Mouse (Mus musculus): ENCODE results near the gene Cenpn. TPM values are rescaled to one million over a fixed set of nuclear protein-coding genes. Genes with fewer than 3 reads are reported as not detected.

Gene Cenpn
- polyA plus RNA-seq, 1 experiment, result 48.0 TPM

DNA sequence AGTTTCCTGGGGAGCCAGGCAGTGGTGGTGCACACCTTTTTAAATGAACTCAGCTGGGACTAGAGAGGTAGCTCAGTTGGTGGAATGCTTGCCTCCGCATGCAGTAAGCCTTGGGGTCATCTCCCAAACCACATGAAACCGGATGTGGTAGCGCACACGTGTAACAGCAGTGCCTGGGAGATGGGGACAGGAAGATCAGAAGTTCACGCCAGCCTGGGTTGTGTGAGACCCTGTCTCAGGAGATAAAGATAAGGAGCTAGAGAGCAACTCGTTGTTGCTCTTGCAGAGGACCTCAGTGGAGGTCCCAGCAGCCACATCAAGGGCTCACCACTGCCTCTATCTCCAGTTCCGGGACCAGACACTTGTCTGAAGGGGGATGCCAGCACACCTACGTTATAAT is 2.0 kb downstream of the Cenpn start:
- H3K4me1 ChIP-seq (ENCODE audit: control insufficient read depth, insufficient read depth, low read length), result no peaks in the 10 kb centered on the region
- H3K36me3 ChIP-seq (ENCODE audit: control insufficient read depth, insufficient read depth, low read length, poor library complexity, severe bottlenecking), result peaks cover 16% of the 10 kb centered on the region; the same call in 1 of the 2 replicates
- H3K9me3 ChIP-seq (replicated peaks; ENCODE audit: control insufficient read depth, insufficient read depth, low read length, poor library complexity, severe bottlenecking), result no peaks in the 10 kb centered on the region
- H3K4me3 ChIP-seq (ENCODE audit: low read depth, low read length), result no peak overlapping the region
- H3K27me3 ChIP-seq (ENCODE audit: control insufficient read depth, insufficient read depth, low read length, poor library complexity, severe bottlenecking), result no peaks in the 10 kb centered on the region
- TF ChIP-seq EP300 (IDR thresholded peaks at IDR 0.05; ENCODE audit: insufficient read depth, low read depth, low read length) (no peak), POLR2A (IDR thresholded peaks at IDR 0.05; ENCODE audit: insufficient read depth, low read length) (no peak), CTCF (IDR thresholded peaks at IDR 0.05; ENCODE audit: low read depth, low read length) (no peak)
- no peak overlapping the region for H3K9ac ChIP-seq (ENCODE audit: low read depth, poor library complexity, severe bottlenecking)
- no peak overlapping the region for H3K27ac ChIP-seq (ENCODE audit: insufficient read depth, low read length)

DNA sequence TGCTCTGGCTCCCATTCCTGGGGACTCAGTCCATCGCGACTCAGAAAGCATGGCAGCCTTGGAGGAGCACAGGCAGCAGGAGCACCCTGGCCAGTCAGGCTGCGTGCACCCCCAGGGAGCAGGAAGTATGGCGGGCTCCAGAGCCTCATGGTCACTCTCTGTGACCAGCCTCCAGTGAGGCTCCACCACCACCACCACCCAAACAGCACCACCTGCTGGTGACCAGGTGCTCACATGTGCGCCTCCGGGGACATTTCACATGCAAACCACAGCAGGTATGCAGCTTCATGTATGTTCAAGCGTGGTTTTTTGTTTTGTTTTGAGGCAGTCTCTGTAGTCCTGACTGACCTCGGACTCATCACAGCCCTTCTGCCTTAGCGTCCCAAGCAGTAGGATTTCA is 6.3 kb downstream of the Cenpn start:
- peak; percentile 94 for TF ChIP-seq CTCF (IDR thresholded peaks at IDR 0.05; ENCODE audit: low read depth, low read length)
- no peak for TF ChIP-seq EP300 (IDR thresholded peaks at IDR 0.05; ENCODE audit: insufficient read depth, low read depth, low read length)
- no peak for TF ChIP-seq POLR2A (IDR thresholded peaks at IDR 0.05; ENCODE audit: insufficient read depth, low read length)
- Histone ChIP-seq H3K36me3 (ENCODE audit: control insufficient read depth, insufficient read depth, low read length, poor library complexity, severe bottlenecking) (peaks cover 42% of the 10 kb centered on the region), H3K27me3 (ENCODE audit: control insufficient read depth, insufficient read depth, low read length, poor library complexity, severe bottlenecking) (no peaks in the 10 kb centered on the region), H3K27ac (ENCODE audit: insufficient read depth, low read length) (no peak overlapping the region), H3K4me3 (ENCODE audit: low read depth, low read length) (no peak overlapping the region), H3K4me1 (ENCODE audit: control insufficient read depth, insufficient read depth, low read length) (no peaks in the 10 kb centered on the region), H3K9me3 (replicated peaks; ENCODE audit: control insufficient read depth, insufficient read depth, low read length, poor library complexity, severe bottlenecking) (no peaks in the 10 kb centered on the region), H3K9ac (ENCODE audit: low read depth, poor library complexity, severe bottlenecking) (no peak overlapping the region)

DNA sequence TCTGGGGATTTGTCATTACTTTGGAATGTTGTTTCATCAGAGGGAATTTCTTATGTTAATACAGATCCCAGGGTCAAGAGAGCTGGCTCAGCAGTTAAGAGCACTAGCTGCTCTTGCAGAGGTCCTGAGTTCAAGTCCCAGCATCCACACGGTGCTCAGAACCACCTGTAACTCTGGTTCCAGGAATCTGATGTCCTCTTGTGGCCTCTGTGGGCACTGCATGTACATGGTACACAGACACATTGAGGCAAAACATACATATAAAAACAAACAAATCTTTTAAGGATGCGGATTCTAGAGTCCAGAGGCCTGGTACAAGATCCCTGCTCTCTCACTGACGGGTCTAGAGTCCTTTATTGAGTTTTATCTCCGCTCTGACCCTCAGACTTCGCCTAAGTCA is 7.1 kb downstream of the Cenpn start:
- Histone ChIP-seq H3K27ac (ENCODE audit: insufficient read depth, low read length) (no peak overlapping the region), H3K9ac (ENCODE audit: low read depth, poor library complexity, severe bottlenecking) (no peak overlapping the region), H3K27me3 (ENCODE audit: control insufficient read depth, insufficient read depth, low read length, poor library complexity, severe bottlenecking) (no peaks in the 10 kb centered on the region), H3K36me3 (ENCODE audit: control insufficient read depth, insufficient read depth, low read length, poor library complexity, severe bottlenecking) (peaks cover 49% of the 10 kb centered on the region), H3K4me1 (ENCODE audit: control insufficient read depth, insufficient read depth, low read length) (no peaks in the 10 kb centered on the region), H3K4me3 (ENCODE audit: low read depth, low read length) (no peak overlapping the region), H3K9me3 (replicated peaks; ENCODE audit: control insufficient read depth, insufficient read depth, low read length, poor library complexity, severe bottlenecking) (no peaks in the 10 kb centered on the region)
- no peak for TF ChIP-seq CTCF (IDR thresholded peaks at IDR 0.05; ENCODE audit: low read depth, low read length)
- no peak for TF ChIP-seq POLR2A (IDR thresholded peaks at IDR 0.05; ENCODE audit: insufficient read depth, low read length)
- no peak for TF ChIP-seq EP300 (IDR thresholded peaks at IDR 0.05; ENCODE audit: insufficient read depth, low read depth, low read length)

DNA sequence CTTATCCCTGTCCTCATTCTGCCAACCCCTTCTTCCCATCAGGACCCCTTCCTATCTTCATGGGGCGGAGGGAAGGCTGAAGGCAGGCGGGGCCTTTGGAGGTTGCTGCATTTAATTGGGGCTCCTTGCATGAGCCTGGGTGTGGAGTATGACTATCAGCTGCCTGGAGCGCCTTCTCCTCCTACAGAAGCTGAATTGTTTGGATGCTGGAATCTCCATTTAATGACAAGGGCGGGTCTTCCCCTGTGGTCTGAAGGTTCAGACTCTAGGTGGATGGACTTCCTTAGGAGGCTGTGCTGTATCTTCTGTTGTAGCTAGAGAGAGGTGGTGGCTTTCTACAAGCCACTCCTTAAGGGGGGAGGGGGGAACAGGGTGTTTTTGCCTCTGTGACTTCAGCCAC is 13.4 kb downstream of the Cenpn start:
- H3K36me3 ChIP-seq (ENCODE audit: control insufficient read depth, insufficient read depth, low read length, poor library complexity, severe bottlenecking), result peaks cover 57% of the 10 kb centered on the region
- H3K9ac ChIP-seq (ENCODE audit: low read depth, poor library complexity, severe bottlenecking), result no peak overlapping the region
- TF ChIP-seq EP300 (IDR thresholded peaks at IDR 0.05; ENCODE audit: insufficient read depth, low read depth, low read length) (no peak), CTCF (IDR thresholded peaks at IDR 0.05; ENCODE audit: low read depth, low read length) (no peak), POLR2A (IDR thresholded peaks at IDR 0.05; ENCODE audit: insufficient read depth, low read length) (no peak)
- H3K27ac ChIP-seq (ENCODE audit: insufficient read depth, low read length), result peak overlapping the region; percentile 46
- H3K4me1 ChIP-seq (ENCODE audit: control insufficient read depth, insufficient read depth, low read length), result peaks cover 3% of the 10 kb centered on the region
- no peaks in the 10 kb centered on the region for H3K27me3 ChIP-seq (ENCODE audit: control insufficient read depth, insufficient read depth, low read length, poor library complexity, severe bottlenecking)
- H3K4me3 ChIP-seq (ENCODE audit: low read depth, low read length), result 0 out of 2 replicates have a peak overlapping the region, but pooled peaks have one; percentile 13
- H3K9me3 ChIP-seq (replicated peaks; ENCODE audit: control insufficient read depth, insufficient read depth, low read length, poor library complexity, severe bottlenecking), result no peaks in the 10 kb centered on the region

DNA sequence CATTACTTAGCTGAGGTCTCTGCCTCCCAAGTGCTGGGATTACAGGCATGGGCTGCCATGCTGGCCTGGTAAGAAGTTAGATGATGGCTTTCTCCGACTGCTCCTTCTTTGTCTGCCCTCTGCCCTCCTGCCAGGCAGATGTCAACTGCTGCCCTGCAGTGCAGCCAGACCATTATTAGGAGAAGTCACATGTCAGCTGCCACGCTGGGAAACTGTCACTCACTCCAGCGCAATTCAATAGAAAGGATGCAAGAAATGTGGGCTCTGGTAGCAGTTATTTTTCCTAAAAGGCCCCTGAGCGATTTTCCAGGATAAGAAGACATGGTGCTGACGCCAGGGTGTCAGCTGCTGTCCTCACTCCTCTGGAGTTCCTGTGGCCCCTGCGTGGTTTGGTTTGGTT is 14.0 kb downstream of the Cenpn start:
- H3K4me1 ChIP-seq (ENCODE audit: control insufficient read depth, insufficient read depth, low read length), result peaks cover 3% of the 10 kb centered on the region
- H3K27ac ChIP-seq (ENCODE audit: insufficient read depth, low read length), result peak overlapping the region; percentile 46
- H3K4me3 ChIP-seq (ENCODE audit: low read depth, low read length), result no peak overlapping the region
- H3K9me3 ChIP-seq (replicated peaks; ENCODE audit: control insufficient read depth, insufficient read depth, low read length, poor library complexity, severe bottlenecking), result no peaks in the 10 kb centered on the region
- no peaks in the 10 kb centered on the region for H3K27me3 ChIP-seq (ENCODE audit: control insufficient read depth, insufficient read depth, low read length, poor library complexity, severe bottlenecking)
- peaks cover 57% of the 10 kb centered on the region for H3K36me3 ChIP-seq (ENCODE audit: control insufficient read depth, insufficient read depth, low read length, poor library complexity, severe bottlenecking)
- TF ChIP-seq CTCF (IDR thresholded peaks at IDR 0.05; ENCODE audit: low read depth, low read length) (no peak), POLR2A (IDR thresholded peaks at IDR 0.05; ENCODE audit: insufficient read depth, low read length) (no peak), EP300 (IDR thresholded peaks at IDR 0.05; ENCODE audit: insufficient read depth, low read depth, low read length) (no peak)
- no peak overlapping the region for H3K9ac ChIP-seq (ENCODE audit: low read depth, poor library complexity, severe bottlenecking)

DNA sequence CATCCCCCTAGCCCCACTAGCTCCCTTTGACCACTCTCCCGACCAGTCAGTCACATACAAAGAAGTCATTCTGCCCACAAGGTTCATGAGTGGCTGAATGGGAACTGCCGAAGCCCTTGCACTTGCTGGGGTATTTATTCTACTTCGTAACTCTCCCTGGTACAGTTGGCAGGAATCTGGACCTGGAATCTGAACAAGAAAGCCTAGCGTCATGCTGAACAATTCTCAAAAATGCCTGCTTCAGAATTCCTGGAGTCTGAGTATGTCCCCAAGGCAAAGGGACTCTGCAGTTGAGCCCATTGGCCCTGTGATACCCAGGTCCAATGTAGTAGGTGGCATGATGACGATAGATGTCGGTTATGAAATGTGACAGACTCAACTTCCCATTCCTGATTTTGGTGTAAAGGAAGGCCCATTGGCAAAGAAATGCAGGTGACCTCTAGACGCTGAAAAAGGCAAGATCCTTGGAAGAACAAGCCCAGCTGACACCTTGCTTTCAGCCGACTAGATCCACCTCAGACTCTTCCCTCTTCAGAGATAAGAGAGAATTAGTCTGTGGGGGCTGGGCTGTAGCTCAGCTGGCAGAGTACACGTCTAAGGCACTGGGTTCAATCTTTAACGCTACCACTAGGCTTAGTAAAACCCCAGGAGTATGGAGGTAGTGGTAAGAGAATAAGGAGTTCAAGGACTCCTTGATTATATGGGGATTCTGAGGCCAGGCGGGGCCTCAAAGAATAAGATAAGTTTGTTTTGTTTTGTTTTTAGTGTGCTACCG is 20.9 kb downstream of the Cenpn start:
- TF ChIP-seq POLR2A (IDR thresholded peaks at IDR 0.05; ENCODE audit: insufficient read depth, low read length) (no peak), EP300 (IDR thresholded peaks at IDR 0.05; ENCODE audit: insufficient read depth, low read depth, low read length) (no peak), CTCF (IDR thresholded peaks at IDR 0.05; ENCODE audit: low read depth, low read length) (no peak)
- H3K4me1 ChIP-seq (ENCODE audit: control insufficient read depth, insufficient read depth, low read length), result peaks cover under 1% of the 10 kb centered on the region
- H3K9ac ChIP-seq (ENCODE audit: low read depth, poor library complexity, severe bottlenecking), result no peak overlapping the region
- no peaks in the 10 kb centered on the region for H3K9me3 ChIP-seq (replicated peaks; ENCODE audit: control insufficient read depth, insufficient read depth, low read length, poor library complexity, severe bottlenecking)
- no peak overlapping the region for H3K4me3 ChIP-seq (ENCODE audit: low read depth, low read length)
- H3K36me3 ChIP-seq (ENCODE audit: control insufficient read depth, insufficient read depth, low read length, poor library complexity, severe bottlenecking), result peaks cover 12% of the 10 kb centered on the region
- no peak overlapping the region for H3K27ac ChIP-seq (ENCODE audit: insufficient read depth, low read length)
- H3K27me3 ChIP-seq (ENCODE audit: control insufficient read depth, insufficient read depth, low read length, poor library complexity, severe bottlenecking), result no peaks in the 10 kb centered on the region
